7 mouse cellular contexts compared by ENCODE assay signal in genomic region chrX:12135121-12136111, GRCm38 (mm10). TPM values are rescaled to one million over a fixed set of nuclear protein-coding genes. Genes with fewer than 3 reads are reported as not detected.
DNase-seq lines count a peak whose midpoint lies in the region; ATAC-seq lines count a peak whose summit lies in the region.

No protein-coding gene starts in this region.

- peak overlapping the region; percentile 41 for H3K4me3 ChIP-seq in intestine, embryonic 16.5 days (ENCODE audit: low read length)

- peak overlapping the region; percentile 87 for H3K4me2 ChIP-seq in intestine, embryonic 16.5 days (ENCODE audit: low read depth, low read length)

- peaks cover 35% of the 10 kb centered on the region for H3K4me1 ChIP-seq in intestine, embryonic 16.5 days (ENCODE audit: control insufficient read depth, insufficient read depth, low read length)

- peaks cover 45% of the 10 kb centered on the region for H3K27me3 ChIP-seq in intestine, embryonic 16.5 days (replicated peaks; ENCODE audit: control insufficient read depth, insufficient read depth, low read length)

- peak; percentile 83 to 84 for DNase-seq in B cell, adult 2 months
- peak; percentile 53 to 57 for DNase-seq in CD8-positive naive resting alpha-beta T cell, adult 2 months (ENCODE audit: low read depth in 2 of 2, low spot score in 2 of 2)
- peak; percentile 44 for DNase-seq in cerebellum, adult 11-12 months
- peak; percentile 57 to 76 for DNase-seq in gastrocnemius, postnatal 4 days (ENCODE audit: low spot score in 2 of 2)
- DNase-seq in lung, postnatal 10 days, result peak; percentile 86
- DNase-seq in retina, postnatal 1 day, result peak; percentile 87

- H3K27ac ChIP-seq in intestine, embryonic 16.5 days (ENCODE audit: low read length), result peak overlapping the region; percentile 69

- H3K9ac ChIP-seq in intestine, embryonic 16.5 days (ENCODE audit: low read depth, low read length), result peak overlapping the region; percentile 63

- WGBS in intestine, embryonic 16.5 days, result 4% methylated on average over 52 of the region's 75 CpGs

- no peaks in the 10 kb centered on the region for H3K9me3 ChIP-seq in intestine, embryonic 16.5 days (ENCODE audit: control insufficient read depth, low read length)

- ATAC-seq in intestine, embryonic 16.5 days, result peak; percentile 56

- no peaks in the 10 kb centered on the region for H3K36me3 ChIP-seq in intestine, embryonic 16.5 days (ENCODE audit: control insufficient read depth, insufficient read depth, low read length)

RNA-seq across cellular contexts. Expression of gene Bcor, which starts 24.7 kb away (rescaled TPM):
- 10 to 100 TPM; 38.1 to 38.7 TPM for total RNA-seq in gastrocnemius, postnatal 4 days (2021)
- polyA plus RNA-seq in intestine, embryonic 16.5 days (2015; fragmentation: Nextera tagmentation; extraction: Ambion mirVana), result 8.1 and 9.8 TPM in 2 replicates

Comparison
In these comparisons a context has a peak if more than half of its experiments do, and no peak if none do; other contexts are left out.
1. Peak in every context shown above with its lines: DNase-seq, ATAC-seq, H3K4me3 ChIP-seq and H3K27ac ChIP-seq.